Mouse (Mus musculus): ENCODE results near the gene Gm9903.

The Gm9903 gene

DNA sequence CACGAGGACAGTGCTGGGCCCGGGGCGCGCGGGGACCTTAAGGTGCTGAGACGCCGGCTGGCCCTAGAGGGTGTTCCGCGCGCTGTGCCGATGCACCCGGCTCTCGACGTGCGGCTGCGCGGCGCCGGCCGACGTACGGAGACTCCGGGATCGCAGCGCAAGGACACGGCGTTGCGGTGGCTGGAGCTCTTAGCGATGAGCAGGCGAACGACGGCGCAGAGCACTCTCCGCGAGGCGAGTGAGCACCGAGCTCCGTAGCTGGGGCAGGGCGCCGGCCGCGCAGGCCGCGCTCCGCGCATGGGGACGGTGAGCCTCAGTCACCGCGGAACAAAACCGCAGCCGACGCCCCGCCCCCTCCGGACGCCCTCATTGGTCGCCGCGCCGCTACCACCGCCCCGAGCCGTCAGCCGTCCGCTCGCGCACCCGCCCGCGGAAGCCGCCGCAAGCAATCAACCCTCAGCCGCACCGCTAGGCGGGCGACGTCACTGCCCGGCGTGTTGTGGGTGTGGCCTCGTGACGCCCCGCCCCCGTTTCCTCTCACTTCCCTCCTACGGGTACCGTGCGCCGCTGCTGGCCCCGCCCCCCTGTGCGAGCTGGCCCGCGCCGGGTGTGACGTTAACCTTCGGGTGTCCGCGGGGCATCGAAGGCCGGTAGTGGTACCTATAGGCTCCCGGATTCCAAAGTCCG is at the start of gene Gm9903, which contains the start of gene Fam53a:
Gene Gm9903, plus strand, starts transcription at position 625 of the 687 bp plus-strand sequence.
Gene Fam53a, minus strand, starts transcription at position 335 of the 687 bp plus-strand sequence.
- peak; percentile 100 for DNase-seq

DNA sequence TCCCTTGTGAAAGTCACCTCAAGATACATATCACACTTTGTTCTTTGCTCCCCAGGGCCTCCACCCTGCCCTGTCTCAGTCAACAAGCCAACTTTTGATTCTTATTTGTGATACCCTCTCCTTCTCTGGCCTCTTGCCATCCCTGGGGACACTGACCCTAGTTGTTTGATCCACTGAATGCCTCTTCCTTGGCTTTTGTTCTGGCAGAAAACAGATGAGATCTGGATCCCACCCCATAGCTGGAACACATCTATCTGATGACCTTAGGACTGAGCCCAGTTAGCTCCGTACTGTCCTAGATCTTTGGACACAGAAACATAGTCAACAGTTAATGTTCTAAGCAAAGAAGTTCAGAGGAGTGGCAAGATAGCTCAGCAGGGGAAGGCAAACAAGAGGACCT is 49.4 kb upstream of the Gm9903 start:
- DNase-seq, result no peak

DNA sequence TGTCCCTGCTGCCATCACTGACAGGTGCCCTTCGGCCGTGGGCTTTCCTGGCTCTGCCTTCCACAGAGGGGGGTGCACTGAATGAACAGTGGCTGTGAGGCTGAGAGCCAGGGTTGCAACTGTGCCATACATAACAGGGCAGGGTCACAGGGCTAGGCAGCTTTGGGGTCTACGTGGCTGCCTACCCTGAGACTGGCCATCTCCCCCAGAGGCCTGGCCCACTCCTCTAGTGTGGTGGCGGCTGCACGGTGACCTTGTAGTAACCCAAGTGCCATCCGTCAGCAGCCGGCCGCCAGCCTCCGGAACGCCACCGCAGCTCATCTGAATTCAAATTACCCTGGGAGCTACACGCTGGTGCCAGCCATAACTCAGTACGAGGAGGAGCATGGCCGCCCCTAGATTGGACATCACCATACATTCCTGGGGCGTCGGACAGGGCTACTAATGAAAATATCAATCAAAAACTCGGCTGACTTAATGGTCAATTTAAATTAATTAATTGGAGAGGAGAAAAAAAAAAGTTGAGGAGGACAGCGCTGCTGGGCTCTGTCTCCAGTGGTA is 42.1 kb upstream of the Gm9903 start:
- no peak for DNase-seq

DNA sequence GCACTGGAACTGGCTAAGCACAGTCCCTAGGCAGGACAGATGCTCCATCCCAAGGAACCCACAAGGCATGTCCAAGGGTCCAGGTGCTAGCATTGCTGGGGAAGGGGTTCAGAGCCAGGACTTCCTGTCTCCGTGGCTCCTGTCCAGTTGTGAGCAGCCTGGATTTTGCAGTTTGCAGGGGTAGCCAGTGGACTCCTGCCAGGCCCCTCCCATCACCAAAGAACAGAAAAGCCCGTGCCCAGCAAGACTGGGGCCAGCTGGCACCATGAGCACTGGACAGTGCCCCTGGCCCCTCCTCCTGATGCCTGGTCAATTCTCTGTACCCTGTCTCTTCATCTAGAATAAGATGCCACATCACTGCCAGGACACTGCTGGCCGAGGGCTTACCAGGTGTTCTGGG is 41.7 kb upstream of the Gm9903 start:
- DNase-seq, result no peak

DNA sequence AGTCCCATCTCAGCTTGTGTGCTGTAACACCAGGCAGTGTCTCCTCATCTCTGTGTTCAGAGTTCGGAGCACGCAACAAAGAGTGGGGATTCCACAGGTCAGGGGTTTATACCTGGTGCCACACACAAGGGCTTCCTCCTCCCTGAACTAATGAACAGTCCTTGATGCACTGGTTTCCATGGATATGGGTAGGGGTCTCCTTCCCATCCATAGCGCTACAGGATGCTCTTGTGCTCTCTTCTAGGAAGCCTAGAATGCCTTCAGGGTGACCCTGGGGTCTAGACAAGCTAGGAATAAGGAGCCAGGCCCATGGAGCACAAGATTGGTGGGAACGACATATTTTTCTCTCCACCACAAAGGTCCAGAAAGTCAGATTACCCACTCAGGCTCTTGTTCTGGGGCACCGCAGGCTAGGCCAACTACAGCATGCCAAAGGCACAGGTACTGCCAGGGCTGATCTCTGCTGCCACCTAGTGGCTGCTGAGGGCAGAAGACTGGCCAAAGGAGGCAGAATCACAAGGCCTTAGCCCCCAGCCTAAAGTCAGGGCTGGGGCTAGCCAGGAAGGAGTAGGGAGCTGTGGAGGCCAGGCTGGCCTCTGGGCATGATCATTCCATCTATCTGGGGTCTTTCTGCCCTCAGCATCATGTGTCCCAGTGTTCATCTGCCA is 40.4 kb upstream of the Gm9903 start:
- DNase-seq, result peak; percentile 76

DNA sequence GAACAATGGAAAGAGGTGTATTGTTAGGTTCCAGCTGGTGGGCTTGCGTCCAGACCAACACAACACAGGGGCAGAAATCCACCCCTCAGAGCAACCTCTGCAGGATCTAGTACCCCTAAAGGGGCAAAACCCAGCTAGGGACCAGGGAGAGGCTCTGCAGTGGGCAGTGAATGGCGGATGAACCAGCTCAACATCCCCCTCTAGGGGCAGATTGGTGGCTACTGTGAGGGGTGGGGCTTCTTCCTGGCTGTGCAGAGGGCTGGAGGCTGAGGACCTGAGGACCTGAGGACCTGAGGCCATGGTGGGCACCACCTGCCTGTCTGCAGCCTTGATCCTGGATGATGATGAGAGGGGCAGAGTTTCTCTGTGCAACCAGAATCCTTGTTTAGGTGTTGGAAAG is 36.1 kb upstream of the Gm9903 start:
- DNase-seq, result peak; percentile 46

DNA sequence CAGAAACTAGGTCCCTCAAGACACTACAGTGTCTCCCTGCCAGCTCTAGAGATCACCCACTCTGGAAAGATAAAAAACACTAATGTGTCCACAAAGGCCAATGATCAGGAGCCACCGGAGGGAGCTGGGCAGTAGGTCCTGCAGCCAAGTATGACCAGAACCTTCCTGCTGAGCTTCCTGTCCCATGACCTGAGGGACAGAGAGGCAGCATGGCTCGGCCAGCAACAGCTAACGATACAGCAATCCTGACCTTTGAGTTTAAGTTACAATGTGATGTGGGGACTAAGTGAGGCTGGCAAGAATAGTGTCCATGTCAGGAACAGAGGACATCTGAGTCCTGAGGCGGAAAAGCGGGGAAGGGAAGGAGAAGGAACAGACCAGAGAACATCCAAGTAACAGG is 24.4 kb upstream of the Gm9903 start:
- no peak for DNase-seq

DNA sequence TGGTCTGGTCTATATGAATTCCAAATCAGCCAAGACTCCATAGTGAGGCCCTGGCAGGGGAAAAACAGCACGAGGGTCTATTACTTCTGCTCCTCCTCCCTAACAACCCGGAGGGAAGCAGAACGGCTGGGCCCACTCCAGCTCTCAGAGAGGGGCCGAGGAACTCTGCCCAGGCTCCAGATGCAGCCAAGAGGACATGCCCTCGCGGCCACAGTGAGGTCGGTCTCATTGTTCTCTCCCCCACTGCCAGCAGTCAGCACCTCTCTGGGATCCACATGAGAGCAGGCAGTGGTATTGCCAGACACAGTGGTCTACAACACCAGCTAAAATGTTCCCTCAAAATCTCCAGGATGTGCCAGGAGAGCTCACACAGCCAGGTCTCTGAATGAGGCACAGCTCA is 23.1 kb upstream of the Gm9903 start:
- DNase-seq, result no peak

DNA sequence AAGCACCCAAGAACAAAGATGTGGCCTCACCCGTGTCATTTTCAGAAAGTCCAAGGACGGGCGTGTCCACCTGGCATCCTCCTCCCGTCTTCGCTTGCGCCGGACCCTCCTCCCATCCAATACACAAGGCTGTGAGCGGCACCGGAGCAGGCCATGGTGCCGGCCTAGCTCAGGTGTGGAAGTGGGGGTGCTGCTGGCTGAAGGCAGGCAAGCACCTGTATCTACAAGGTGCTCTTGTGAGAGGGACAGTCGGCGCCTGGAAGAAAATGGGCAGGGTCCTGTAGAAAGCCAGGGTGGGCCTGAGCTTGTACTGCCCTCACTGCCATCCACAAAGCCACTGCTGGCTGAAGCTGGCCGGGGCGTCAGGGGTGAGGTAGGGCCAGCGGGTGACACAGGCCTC is 22.3 kb upstream of the Gm9903 start:
- no peak for DNase-seq

DNA sequence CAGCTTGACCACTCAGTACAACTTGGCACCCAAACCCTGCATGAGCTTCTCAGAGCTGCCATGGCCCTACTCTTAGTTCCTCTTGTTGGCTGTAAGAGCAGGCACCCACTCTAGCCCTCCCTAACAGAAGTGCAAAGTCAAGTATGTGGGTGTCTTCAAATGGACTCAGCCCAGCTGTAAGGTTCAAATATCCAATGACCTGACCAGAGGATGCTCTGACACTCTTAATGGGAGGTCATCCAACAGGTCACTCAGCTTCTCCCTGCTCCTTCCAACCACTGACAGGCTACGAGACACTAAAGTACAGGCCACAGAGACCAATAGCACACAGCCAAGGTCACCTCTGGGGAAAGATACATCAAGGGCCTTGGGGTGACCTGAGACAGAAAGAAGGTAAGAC is 20.5 kb upstream of the Gm9903 start:
- no peak for DNase-seq

DNA sequence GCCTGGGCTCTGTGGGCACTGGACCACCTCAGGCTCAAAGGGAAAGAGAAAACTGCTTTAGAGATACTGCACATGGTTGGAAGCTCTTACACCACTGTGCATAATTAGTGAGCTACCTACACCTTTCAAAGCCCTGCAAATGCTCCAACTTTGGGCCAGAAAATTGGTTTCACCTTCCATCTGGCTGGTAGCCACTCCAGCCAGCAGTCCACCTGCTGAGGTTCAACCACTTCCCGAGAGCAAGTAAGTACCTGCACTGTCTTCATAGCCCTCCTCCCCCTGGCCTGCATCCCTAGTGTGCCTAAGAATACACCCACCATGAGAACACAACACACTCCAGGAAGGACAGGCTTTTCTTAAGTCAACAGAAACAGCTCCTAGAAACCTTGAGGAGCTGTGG is 17.9 kb upstream of the Gm9903 start:
- no peak for DNase-seq

DNA sequence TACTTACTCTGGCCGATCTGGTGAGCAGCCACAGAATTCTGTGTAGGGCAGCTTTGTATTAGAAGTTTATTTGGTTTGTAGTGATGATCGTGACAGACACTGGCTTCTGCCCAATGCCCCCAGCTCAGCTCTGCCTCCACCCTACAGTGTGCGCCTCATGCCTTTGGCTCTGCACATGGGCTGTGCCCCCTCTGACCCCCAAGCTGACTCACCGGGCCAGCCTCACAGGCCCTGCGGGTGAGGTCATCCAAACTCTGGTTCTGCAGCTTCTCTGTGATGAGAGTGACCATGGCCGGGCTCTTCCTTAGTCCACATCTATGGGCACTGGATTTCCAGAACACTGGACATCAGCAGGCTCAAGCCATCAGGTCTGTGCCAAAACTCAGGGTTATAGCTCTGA is 15.3 kb upstream of the Gm9903 start:
- DNase-seq, result no peak

DNA sequence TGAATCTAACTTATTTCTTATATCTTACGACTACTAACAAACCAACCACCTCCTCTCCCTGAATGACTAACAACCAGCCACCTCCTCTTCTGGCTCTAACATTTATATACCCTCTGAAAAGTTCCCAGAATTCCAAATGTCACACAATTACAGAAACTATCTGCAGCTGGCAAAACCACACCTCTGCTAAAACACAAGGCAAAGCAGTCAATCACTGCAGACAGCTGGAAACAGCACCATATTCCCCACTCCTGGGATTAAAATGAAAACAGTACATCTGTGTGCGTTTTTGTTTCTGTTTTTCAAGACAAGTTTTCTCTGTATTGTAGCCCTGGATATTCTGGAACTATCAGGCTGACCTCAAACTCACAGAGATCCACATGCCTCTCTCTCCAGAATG is 7.1 kb upstream of the Gm9903 start:
- DNase-seq, result no peak

DNA sequence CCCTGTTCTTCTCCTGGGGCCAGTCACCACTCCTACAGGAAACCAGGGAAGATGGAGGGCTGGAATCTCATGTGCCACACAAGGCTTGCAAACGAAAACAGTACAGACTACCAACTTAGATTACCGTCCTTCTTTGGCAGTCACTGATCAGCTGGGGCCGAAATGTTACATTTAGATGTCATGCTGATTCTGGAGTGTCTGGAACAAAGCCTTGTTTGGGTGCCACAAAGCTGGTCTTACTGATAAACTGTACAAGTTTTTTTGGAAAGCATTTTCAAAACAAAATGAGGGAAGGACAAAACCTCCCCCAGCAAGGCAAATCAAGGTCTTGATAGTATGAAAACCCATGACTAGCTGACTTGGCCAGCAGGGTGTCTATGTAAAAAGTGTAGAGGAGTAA is 6.0 kb upstream of the Gm9903 start:
- DNase-seq, result no peak

DNA sequence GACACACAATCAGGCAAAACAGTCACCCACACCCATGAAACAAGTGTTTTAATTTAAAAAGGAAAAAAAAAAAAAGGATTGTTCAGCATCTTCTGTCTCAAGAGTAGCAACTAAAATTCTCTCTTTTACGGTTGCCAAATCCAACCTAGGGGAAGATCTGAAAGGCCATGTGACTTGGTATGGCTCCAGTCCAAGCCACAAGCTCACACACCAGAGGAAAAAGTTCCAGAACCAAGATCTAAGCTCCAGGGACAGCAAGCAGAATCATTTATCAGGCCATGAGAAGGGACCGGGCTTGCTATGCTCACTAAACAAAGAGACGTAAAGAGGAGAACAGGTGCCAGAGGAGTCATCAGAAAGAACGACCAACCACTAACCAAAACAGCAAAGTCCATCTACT is 1.8 kb upstream of the Gm9903 start:
- DNase-seq, result no peak

DNA sequence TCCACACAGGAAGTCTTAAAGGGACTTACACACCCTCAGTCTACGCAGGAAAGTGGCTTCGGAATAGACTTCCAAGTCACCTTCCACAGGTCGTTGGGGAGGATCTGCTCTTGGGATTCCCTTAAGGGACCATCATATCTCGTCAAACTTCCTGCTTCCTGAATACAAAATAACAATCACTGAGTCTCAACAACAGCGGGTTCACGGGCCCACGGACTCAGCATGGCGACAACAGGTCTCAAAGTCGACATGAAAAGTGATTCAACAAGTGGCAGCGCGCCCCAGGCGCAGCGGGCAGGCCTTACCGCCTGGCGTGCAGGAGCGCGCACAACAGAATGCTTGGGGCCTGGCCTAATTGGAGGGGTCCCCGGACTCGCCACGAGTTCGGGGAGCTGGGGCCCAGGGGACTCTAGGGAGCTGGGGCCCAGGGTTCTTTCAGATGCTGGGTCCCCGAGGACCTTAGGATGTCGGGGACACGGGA is 865 bp upstream of the Gm9903 start:
- DNase-seq, result peak; percentile 71

DNA sequence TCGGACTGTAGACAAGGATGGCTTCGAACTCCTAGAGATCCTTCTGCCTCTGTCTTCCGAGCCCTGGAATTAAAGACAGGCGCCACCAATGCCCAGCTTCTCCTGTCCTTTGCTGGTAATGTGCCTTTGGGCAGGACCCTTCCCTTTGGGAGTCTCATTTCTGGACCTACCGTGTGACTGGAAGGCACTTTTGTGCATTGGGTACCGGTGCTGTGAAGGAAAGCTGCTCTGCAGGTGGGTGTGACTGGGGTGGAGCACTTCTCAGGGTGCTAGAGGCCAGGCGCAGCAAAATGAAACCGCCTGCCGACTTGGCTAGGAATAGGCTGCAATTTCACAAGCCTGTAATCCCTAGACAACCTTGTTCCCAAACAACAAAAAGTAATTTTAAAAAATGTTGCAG is 336 bp downstream of the Gm9903 start:
- DNase-seq, result peak; percentile 60

DNA sequence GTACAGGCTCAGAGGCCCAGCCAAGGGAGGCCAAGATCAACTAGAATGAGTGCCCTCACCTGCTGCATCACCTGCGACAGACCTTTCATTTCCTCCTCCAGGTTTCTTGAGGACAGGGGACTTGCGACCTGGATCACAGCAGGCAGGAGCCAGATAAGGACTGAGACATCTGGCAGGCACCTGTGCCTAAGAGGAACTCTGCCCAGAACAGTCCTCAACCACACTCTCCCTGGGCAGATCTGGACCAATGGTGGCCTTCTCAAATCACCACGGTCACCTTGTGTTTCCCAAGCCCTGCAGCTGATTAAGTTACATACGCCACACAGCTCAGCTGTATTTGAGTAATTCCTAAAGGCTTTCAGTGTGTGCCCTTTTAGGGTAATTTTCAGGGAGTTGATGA is 890 bp downstream of the Gm9903 start:
- peak; percentile 14 for DNase-seq

DNA sequence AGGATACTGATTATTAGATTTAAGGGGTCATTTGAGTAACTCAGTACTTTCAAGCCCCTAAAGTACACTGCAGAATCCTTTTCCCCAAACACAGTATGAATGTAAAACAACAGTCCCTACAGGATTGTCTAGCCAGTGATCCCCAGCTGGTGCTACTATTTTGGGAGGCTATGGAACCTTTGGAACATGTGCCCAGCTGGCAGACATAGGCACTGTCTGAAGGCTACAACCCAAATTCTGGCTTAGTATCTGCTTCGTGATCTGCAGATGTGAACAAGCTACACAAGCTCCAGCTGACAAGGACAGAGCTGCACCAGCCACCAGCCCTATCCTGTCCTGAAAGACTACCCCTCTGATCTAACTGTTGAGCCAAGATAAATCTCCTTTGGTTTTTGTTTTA is 2.8 kb downstream of the Gm9903 start:
- no peak for DNase-seq

DNA sequence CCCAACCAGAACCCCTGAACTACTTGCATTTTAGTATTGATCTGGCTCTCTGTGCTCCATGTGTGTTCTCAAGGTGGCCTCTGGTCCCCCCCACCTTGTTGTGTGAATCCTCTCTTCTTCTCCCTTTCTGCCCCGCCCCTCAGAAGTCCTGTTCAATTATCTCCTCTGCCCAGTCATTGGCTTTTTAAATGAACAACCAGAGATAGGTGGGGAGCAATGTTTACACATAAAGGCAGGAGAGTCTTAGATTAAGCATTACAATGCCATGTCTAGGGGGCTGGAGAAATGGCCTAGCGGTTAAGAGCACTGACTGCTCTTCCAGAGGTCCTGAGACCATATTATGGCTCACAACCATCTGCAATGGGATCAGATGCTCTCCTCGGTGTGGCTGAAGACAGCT is 5.6 kb downstream of the Gm9903 start:
- DNase-seq, result no peak

DNA sequence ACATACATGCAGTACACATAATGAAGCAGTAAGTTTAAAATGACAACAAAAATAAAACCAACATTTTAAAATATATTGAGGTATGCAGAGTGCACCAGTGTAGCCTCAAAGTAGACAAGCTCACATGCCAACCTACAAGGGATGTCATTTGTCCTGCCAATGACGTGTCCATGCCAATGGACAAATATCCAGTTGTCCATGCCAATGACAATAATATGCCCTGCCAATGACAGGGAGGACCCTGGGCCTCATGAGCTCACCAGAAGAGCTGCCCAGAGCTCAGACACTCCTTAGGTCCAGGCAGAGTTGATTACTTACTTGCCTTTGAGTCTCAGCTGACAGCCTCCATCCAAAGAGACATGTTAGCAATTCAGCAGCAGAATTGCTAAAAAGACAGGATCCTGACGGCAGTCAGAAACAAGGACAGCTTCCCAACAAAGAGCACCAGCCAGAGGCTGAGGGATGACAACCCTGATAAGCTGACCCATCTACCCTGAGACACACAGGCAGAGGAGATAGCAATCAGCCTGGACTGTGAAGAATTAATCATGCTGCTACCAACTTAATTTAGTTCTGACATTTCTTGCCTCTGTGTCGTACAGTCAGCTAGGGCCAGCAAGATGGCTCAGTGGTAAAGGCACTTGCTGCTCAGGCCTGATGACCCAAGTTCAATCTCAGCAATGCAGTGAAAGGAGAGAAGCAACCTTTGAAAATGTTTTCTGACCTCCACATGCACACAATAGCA is 8.1 kb downstream of the Gm9903 start:
- DNase-seq, result no peak

DNA sequence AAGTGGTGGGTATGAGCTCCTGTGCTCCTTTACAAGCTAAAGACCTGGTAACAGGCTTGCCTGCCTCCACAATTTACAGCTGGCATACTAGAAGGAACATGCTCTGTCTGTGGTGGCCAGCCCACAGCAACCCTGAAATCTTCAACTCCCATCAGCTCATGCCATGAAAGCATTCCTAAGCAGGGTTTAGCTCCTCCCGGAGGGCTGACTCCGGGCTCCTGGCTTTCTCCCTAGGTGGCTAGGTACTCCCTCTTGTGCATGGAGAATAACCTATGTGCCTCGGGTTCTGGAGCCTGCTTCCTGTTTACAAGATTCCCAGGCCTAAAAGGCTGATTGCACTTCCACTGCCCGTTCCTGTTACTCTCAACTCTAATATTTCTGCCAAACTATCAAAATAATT is 9.1 kb downstream of the Gm9903 start:
- no peak for DNase-seq

DNA sequence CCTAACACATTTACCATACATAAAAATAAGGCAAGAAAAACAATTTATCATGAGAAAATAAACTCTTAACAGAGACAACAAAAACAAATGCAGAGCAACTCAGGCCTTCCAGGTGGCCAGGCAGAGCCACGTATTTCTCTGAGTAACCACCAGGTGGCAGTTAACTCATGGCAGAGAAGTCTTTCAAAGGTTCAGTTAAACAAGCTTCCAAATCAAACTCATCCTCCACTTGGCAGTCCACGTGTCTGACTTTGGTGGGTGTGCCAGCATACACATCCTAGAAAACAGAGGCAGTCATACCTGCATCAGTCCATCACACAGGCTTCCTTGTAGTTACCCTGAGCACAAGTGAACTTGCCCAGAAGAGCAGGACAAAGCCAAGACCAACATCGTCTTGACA is 10.9 kb downstream of the Gm9903 start:
- peak; percentile 62 for DNase-seq

DNA sequence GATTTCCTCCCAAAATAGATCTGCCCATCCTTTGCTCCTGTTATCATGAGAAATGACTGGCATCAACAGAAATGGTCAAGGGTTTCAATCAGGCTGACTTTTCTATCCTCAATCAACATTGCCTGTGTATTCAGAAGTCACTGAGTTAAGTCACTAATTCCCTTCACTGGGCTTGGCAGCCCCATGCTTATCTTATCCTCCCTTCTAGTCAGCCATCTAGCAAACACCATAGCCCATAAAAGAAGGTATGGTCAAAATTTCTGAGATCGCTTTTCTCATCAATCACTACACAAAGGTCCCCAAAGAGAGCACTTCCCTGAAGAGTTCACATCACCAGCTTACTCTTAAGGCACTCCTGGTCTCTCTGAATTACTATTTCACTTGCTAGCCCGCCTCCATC is 21.3 kb downstream of the Gm9903 start:
- no peak for DNase-seq

All from thymus, postnatal 14 days (tissue).